Mouse (Mus musculus): Measurements from ENCODE around the gene Gm27179. TPM values are rescaled to one million over a fixed set of nuclear protein-coding genes. Genes with fewer than 3 reads are reported as not detected.
"Not testable (repeated sequence)": the region's sequence is repeated elsewhere in the genome, so short reads cannot be mapped to it uniquely, and the experiment has no call there.

Gene Gm27179
- polyA plus RNA-seq, 1 experiment = 0.30 TPM

DNA sequence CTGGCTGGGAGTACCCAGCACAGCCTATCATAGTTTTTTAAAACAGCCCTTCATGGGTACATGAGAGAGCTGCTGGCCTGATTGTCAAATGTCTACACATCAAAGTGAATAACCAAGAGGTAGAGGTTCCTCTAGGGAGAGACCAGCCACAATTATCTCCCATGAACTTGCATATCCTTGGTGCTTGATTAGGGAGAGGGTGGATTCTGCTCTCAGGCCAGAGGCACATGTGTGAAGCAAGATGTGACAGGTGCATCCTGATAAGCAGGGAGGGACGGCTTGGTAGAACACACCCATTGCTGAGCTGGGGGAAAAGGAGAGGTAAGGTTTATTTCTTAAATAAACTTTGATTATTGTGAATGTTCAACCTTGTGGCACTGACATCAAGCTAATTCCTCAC, 10.7 kb upstream of the Gm27179 start:
- not testable (repeated sequence) for H3K27ac ChIP-seq (ENCODE audit: control insufficient read depth, insufficient read depth, low read length); DNase-seq; H3K4me3 ChIP-seq (ENCODE audit: control insufficient read depth, insufficient read depth, low read length); H3K4me1 ChIP-seq (replicated peaks; ENCODE audit: control insufficient read depth, insufficient read depth, low read length); H3K27me3 ChIP-seq (ENCODE audit: control insufficient read depth, insufficient read depth, low read length); H3K36me3 ChIP-seq (ENCODE audit: control insufficient read depth, insufficient read depth, low read length)
- no CpG with 5 or more reads among the region's 1 CpGs for WGBS

GRCm38 (mm10) chr14:69520810-69521209, 8.5 kb upstream of the Gm27179 start:
- no CpG with 5 or more reads among the region's 2 CpGs for WGBS

DNA sequence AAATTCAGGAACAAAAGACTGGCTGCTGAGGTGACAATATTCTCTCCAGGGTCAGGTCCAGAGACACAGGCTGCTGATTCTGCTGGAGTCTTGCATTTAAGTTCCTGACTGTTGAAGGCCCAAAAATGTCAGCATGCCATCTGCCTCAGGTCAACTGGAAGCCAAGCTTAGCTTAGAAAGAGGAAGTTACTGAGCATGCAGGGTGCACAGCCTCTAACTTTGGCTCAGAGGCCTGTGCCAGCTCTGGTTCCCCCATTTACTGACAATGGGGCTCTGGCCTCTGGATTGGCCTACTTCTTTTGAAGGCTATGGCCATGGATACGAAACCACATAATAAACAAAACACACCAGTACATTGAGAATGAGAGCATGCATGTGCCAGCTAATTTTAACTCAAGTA, 5.3 kb downstream of the Gm27179 start:
- H3K4me3 ChIP-seq (ENCODE audit: control insufficient read depth, insufficient read depth, low read length); H3K36me3 ChIP-seq (ENCODE audit: control insufficient read depth, insufficient read depth, low read length); H3K4me1 ChIP-seq (replicated peaks; ENCODE audit: control insufficient read depth, insufficient read depth, low read length); H3K27me3 ChIP-seq (ENCODE audit: control insufficient read depth, insufficient read depth, low read length); DNase-seq; H3K27ac ChIP-seq (ENCODE audit: control insufficient read depth, insufficient read depth, low read length): not testable (repeated sequence)
- WGBS = no CpG with 5 or more reads among the region's 1 CpGs

More at GRCm38 (mm10) chr14:69520810-69521209, 8.5 kb upstream of the Gm27179 start:
- not testable (repeated sequence) for DNase-seq; H3K36me3 ChIP-seq (ENCODE audit: control insufficient read depth, insufficient read depth, low read length); H3K27ac ChIP-seq (ENCODE audit: control insufficient read depth, insufficient read depth, low read length); H3K4me1 ChIP-seq (replicated peaks; ENCODE audit: control insufficient read depth, insufficient read depth, low read length); H3K4me3 ChIP-seq (ENCODE audit: control insufficient read depth, insufficient read depth, low read length); H3K27me3 ChIP-seq (ENCODE audit: control insufficient read depth, insufficient read depth, low read length)

DNA sequence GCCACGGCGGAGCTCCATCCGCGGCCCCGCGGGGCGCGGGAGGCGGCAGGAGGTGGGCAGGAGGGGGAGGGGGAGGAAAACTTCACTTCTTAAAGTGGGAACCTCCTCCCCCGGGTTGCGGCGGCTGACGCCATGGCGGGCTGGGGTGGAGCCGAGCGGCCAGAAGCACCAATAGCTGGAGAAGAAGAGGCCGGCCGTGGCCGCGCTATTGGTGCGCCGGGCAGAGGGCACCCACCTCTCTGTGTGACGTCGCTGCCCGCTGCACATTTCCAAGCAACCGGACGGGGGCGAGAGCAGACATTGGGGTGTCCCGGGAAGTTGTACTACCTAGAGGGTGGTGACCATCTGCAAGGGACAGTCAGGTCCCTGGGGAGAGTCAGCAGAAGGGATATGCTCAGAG, 9.2 kb downstream of the Gm27179 start, which contains the start of gene Gm16867:
TSS of gene Gm16867 (minus strand) at position 189 of the 400 bp plus-strand sequence.
- not testable (repeated sequence) for H3K4me1 ChIP-seq (replicated peaks; ENCODE audit: control insufficient read depth, insufficient read depth, low read length); H3K36me3 ChIP-seq (ENCODE audit: control insufficient read depth, insufficient read depth, low read length); H3K27ac ChIP-seq (ENCODE audit: control insufficient read depth, insufficient read depth, low read length); H3K4me3 ChIP-seq (ENCODE audit: control insufficient read depth, insufficient read depth, low read length); H3K27me3 ChIP-seq (ENCODE audit: control insufficient read depth, insufficient read depth, low read length); DNase-seq
- no CpG with 5 or more reads among the region's 29 CpGs for WGBS

GRCm38 (mm10) chr14:69502440-69503150, 9.8 kb downstream of the Gm27179 start:
- not testable (repeated sequence) for DNase-seq; H3K4me1 ChIP-seq (replicated peaks; ENCODE audit: control insufficient read depth, insufficient read depth, low read length); H3K4me3 ChIP-seq (ENCODE audit: control insufficient read depth, insufficient read depth, low read length); H3K27ac ChIP-seq (ENCODE audit: control insufficient read depth, insufficient read depth, low read length); H3K36me3 ChIP-seq (ENCODE audit: control insufficient read depth, insufficient read depth, low read length); H3K27me3 ChIP-seq (ENCODE audit: control insufficient read depth, insufficient read depth, low read length)
- no CpG with 5 or more reads among the region's 73 CpGs for WGBS

DNA sequence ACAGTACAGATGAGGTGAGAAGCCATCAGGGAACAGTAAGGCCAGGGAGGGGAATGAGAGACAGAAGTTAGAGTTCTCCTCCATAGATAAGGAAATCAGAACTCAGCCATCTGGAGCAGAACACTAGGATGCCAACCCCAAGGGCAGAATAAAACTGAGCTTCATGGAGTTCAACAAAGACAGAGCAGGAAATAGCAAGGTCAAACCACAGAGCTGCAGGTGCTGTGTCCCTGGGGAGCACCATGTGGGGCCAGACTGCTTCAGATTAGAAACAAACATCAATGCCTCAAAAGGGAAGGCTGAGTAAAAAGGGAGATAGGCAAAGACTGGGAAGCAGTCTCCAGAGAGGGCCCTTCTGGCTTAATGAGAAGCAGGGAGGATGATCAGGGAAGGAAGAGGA, 16.1 kb downstream of the Gm27179 start:
- not testable (repeated sequence) for H3K27me3 ChIP-seq (ENCODE audit: control insufficient read depth, insufficient read depth, low read length); H3K4me3 ChIP-seq (ENCODE audit: control insufficient read depth, insufficient read depth, low read length); H3K36me3 ChIP-seq (ENCODE audit: control insufficient read depth, insufficient read depth, low read length); H3K4me1 ChIP-seq (replicated peaks; ENCODE audit: control insufficient read depth, insufficient read depth, low read length); H3K27ac ChIP-seq (ENCODE audit: control insufficient read depth, insufficient read depth, low read length); DNase-seq

GRCm38 (mm10) chr14:69494946-69495345, 17.4 kb downstream of the Gm27179 start:
- not testable (repeated sequence) for H3K4me1 ChIP-seq (replicated peaks; ENCODE audit: control insufficient read depth, insufficient read depth, low read length); H3K4me3 ChIP-seq (ENCODE audit: control insufficient read depth, insufficient read depth, low read length); H3K27ac ChIP-seq (ENCODE audit: control insufficient read depth, insufficient read depth, low read length); H3K27me3 ChIP-seq (ENCODE audit: control insufficient read depth, insufficient read depth, low read length); DNase-seq; H3K36me3 ChIP-seq (ENCODE audit: control insufficient read depth, insufficient read depth, low read length)
- no CpG with 5 or more reads among the region's 2 CpGs for WGBS

DNA sequence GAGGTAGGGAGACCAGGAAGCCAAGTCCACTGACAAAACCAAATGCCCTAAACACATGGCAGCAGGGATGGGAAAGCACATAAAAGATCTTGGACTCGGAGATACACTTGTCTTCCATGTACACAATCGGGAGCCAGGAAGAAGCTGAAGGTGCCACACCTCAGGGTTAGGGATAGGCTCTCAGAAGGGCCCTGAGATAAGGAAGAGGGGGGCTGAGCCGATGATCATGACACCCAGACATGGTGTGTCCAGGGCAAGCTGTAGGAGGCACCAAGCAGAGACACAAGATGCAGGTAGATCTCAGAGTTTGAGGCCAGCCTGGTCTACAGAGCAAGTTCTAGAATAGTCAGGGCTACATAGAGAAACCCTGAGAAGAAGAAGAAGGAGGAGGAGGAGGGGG, 17.8 kb downstream of the Gm27179 start:
- not testable (repeated sequence) for DNase-seq; H3K27ac ChIP-seq (ENCODE audit: control insufficient read depth, insufficient read depth, low read length); H3K4me3 ChIP-seq (ENCODE audit: control insufficient read depth, insufficient read depth, low read length); H3K27me3 ChIP-seq (ENCODE audit: control insufficient read depth, insufficient read depth, low read length); H3K36me3 ChIP-seq (ENCODE audit: control insufficient read depth, insufficient read depth, low read length); H3K4me1 ChIP-seq (replicated peaks; ENCODE audit: control insufficient read depth, insufficient read depth, low read length)
- no CpG with 5 or more reads among the region's 3 CpGs for WGBS

GRCm38 (mm10) chr14:69488001-69488400, 24.3 kb downstream of the Gm27179 start:
- H3K4me1 ChIP-seq (replicated peaks; ENCODE audit: control insufficient read depth, insufficient read depth, low read length); H3K36me3 ChIP-seq (ENCODE audit: control insufficient read depth, insufficient read depth, low read length); H3K27me3 ChIP-seq (ENCODE audit: control insufficient read depth, insufficient read depth, low read length); DNase-seq; H3K27ac ChIP-seq (ENCODE audit: control insufficient read depth, insufficient read depth, low read length); H3K4me3 ChIP-seq (ENCODE audit: control insufficient read depth, insufficient read depth, low read length): not testable (repeated sequence)
- WGBS = no CpG with 5 or more reads among the region's 10 CpGs

GRCm38 (mm10) chr14:69485466-69486135, 26.7 kb downstream of the Gm27179 start:
- H3K4me1 ChIP-seq (replicated peaks; ENCODE audit: control insufficient read depth, insufficient read depth, low read length); H3K36me3 ChIP-seq (ENCODE audit: control insufficient read depth, insufficient read depth, low read length); DNase-seq; H3K27ac ChIP-seq (ENCODE audit: control insufficient read depth, insufficient read depth, low read length); H3K27me3 ChIP-seq (ENCODE audit: control insufficient read depth, insufficient read depth, low read length); H3K4me3 ChIP-seq (ENCODE audit: control insufficient read depth, insufficient read depth, low read length): not testable (repeated sequence)
- no CpG with 5 or more reads among the region's 18 CpGs for WGBS
